Mouse (Mus musculus) hindbrain, embryonic 11.5 days (tissue): ENCODE measurements around the gene Pdcd11. TPM values are rescaled to one million over a fixed set of nuclear protein-coding genes. Genes with fewer than 3 reads are reported as not detected.

ENCODE experiments used
- ATAC-seq: fragments of 200-750 bp; cut with Nextera tagmentation; 2 replicates; pipeline ENCODE4 v1.8.0; 2017; ENCODE audit warnings: mild to moderate bottlenecking, moderate TSS enrichment, moderate library complexity; ENCODE audit not compliant: low FRiP score
- DNase-seq: peaks from one replicate; pipeline ENCODE4 v3.0.0-alpha.2; 2015; ENCODE audit warnings: low spot score
- H3K27ac ChIP-seq: fragments of 300-500 bp; sonication (generic); 2 replicates; pipeline ENCODE4 v1.5.1; 2014; ENCODE audit warnings: mild to moderate bottlenecking, low read depth, low read length
- H3K27me3 ChIP-seq: fragments of 300-500 bp; sonication (generic); 2 replicates; pipeline ENCODE4 v1.6.1; 2014; ENCODE audit warnings: mild to moderate bottlenecking, low read length, moderate library complexity, mixed read lengths; ENCODE audit not compliant: control insufficient read depth, insufficient read depth
- H3K36me3 ChIP-seq: fragments of 300-500 bp; sonication (generic); 2 replicates; pipeline ENCODE4 v1.6.1; 2014; ENCODE audit warnings: mild to moderate bottlenecking, low read length, moderate library complexity, mixed read lengths; ENCODE audit not compliant: control insufficient read depth, insufficient read depth
- H3K4me1 ChIP-seq: fragments of 300-500 bp; sonication (generic); replicated peaks from 2 replicates; pipeline ENCODE4 v1.6.1; 2014; ENCODE audit warnings: low read length, mixed read lengths; ENCODE audit not compliant: control insufficient read depth, insufficient read depth
- H3K4me2 ChIP-seq: fragments of 300-500 bp; sonication (generic); replicated peaks from 2 replicates; pipeline ENCODE4 v1.6.1; 2014; ENCODE audit warnings: mild to moderate bottlenecking, low read depth, low read length
- H3K4me3 ChIP-seq: fragments of 300-500 bp; sonication (generic); 2 replicates; pipeline ENCODE4 v1.5.1; 2014; ENCODE audit warnings: low read depth, low read length
- H3K9ac ChIP-seq: fragments of 300-500 bp; sonication (generic); 2 replicates; pipeline ENCODE4 v1.6.1; 2014; ENCODE audit warnings: low read depth, low read length
- H3K9me3 ChIP-seq: fragments of 300-500 bp; sonication (generic); 2 replicates; pipeline ENCODE4 v1.6.1; 2016; ENCODE audit warnings: low read length; ENCODE audit not compliant: control insufficient read depth
- WGBS: fragments of 180-500 bp; shearing (Covaris S2); extraction: QIAGEN DNeasy Blood & Tissue Kit; methylation state at CpG from one replicate; pipeline ENCODE4 v1.1.7; 2014; 5-methylcytosine and 5-hydroxymethylcytosine counted together
- polyA plus RNA-seq: library from polyadenylated mRNA; unstranded; fragments of >200 nt; fragmentation: Nextera tagmentation; extraction: Ambion mirVana; gene quantifications from 2 replicates; pipeline ENCODE4 v1.2.1, GENCODE M21; 2014

The Pdcd11 gene
- polyA plus RNA-seq = 8.1 and 9.4 TPM in 2 replicates

- peak; percentile 98 for DNase-seq
- H3K36me3 ChIP-seq = no peaks in the 10 kb centered on the region; the same call in 1 of the 2 replicates
- H3K4me3 ChIP-seq = peak within 1 kb of the TSS; percentile 94
- under 1% methylated on average over 56 of the region's 56 CpGs for WGBS
- no peaks in the 10 kb centered on the region for H3K9me3 ChIP-seq
- peak within 1 kb of the TSS; percentile 69 for H3K4me2 ChIP-seq
- ATAC-seq = peak; percentile 99
- H3K27me3 ChIP-seq = no peaks in the 10 kb centered on the region
- peak within 1 kb of the TSS; percentile 56 for H3K27ac ChIP-seq
- H3K4me1 ChIP-seq = peaks cover 5% of the 10 kb centered on the region; the same call in 1 of the 2 replicates
- peak within 1 kb of the TSS; percentile 95 for H3K9ac ChIP-seq
These were observed at the start of gene Pdcd11, which contains the start of gene Usmg5 for GRCm38 (mm10) chr19:47090550-47091156. Gene Pdcd11 (plus strand): TSS chr19:47090768. Gene Usmg5 (minus strand): TSS chr19:47090647.

- Histone ChIP-seq H3K9me3 (no peaks in the 10 kb centered on the region), H3K9ac (no peak overlapping the region), H3K27me3 (no peaks in the 10 kb centered on the region), H3K4me1 (no peaks in the 10 kb centered on the region), H3K4me2 (no peak overlapping the region), H3K36me3 (no peaks in the 10 kb centered on the region), H3K27ac (no peak overlapping the region), H3K4me3 (no peak overlapping the region)
- WGBS = 87% methylated on average over 3 of the region's 3 CpGs
- DNase-seq (no peak), ATAC-seq (no peak)
These were observed 47.0 kb upstream of the Pdcd11 start for GRCm38 (mm10) chr19:47043608-47044007.

- Histone ChIP-seq H3K9ac (no peak overlapping the region), H3K9me3 (no peaks in the 10 kb centered on the region), H3K36me3 (no peaks in the 10 kb centered on the region), H3K27me3 (no peaks in the 10 kb centered on the region), H3K4me2 (no peak overlapping the region), H3K27ac (no peak overlapping the region), H3K4me1 (no peaks in the 10 kb centered on the region), H3K4me3 (no peak overlapping the region)
- DNase-seq (no peak), ATAC-seq (no peak)
- 100% methylated on average over 1 of the region's 1 CpGs for WGBS
These were observed 44.2 kb upstream of the Pdcd11 start for GRCm38 (mm10) chr19:47046343-47046742.

GRCm38 (mm10) chr19:47047236-47047833 lies 43.2 kb upstream of the Pdcd11 start:
- no peaks in the 10 kb centered on the region for H3K4me1 ChIP-seq
- DNase-seq (no peak), ATAC-seq (no peak)
- no peak overlapping the region for H3K4me2 ChIP-seq
- no peak overlapping the region for H3K9ac ChIP-seq
- no peak overlapping the region for H3K4me3 ChIP-seq
- H3K36me3 ChIP-seq = no peaks in the 10 kb centered on the region
- H3K9me3 ChIP-seq = no peaks in the 10 kb centered on the region
- H3K27me3 ChIP-seq = no peaks in the 10 kb centered on the region
- H3K27ac ChIP-seq = no peak overlapping the region
- 88% methylated on average over 13 of the region's 13 CpGs for WGBS

GRCm38 (mm10) chr19:47049061-47049460 lies 41.5 kb upstream of the Pdcd11 start:
- Histone ChIP-seq H3K4me3 (no peak overlapping the region), H3K27ac (no peak overlapping the region), H3K27me3 (no peaks in the 10 kb centered on the region), H3K9ac (no peak overlapping the region), H3K36me3 (no peaks in the 10 kb centered on the region), H3K4me1 (no peaks in the 10 kb centered on the region), H3K4me2 (peak overlapping the region; percentile 14; the same call in 1 of the 2 replicates), H3K9me3 (no peaks in the 10 kb centered on the region)
- no peak for ATAC-seq
- no peak for DNase-seq
- 74% methylated on average over 4 of the region's 4 CpGs for WGBS

GRCm38 (mm10) chr19:47049840-47050239 lies 40.7 kb upstream of the Pdcd11 start:
- 7% methylated on average over 7 of the region's 7 CpGs for WGBS
- H3K27ac ChIP-seq = peak overlapping the region; percentile 88

GRCm38 (mm10) chr19:47050271-47051032 lies 40.1 kb upstream of the Pdcd11 start, which contains the start of gene Pcgf6:
Gene Pcgf6 (minus strand): TSS chr19:47050906.
- H3K9ac ChIP-seq = peak within 1 kb of the TSS; percentile 74
- peak within 1 kb of the TSS; percentile 75 for H3K4me3 ChIP-seq
- H3K4me2 ChIP-seq = peak within 1 kb of the TSS; percentile 71
- H3K27ac ChIP-seq = peak within 1 kb of the TSS; percentile 88
- ATAC-seq = peak; percentile 89
- under 1% methylated on average over 75 of the region's 75 CpGs for WGBS
- H3K27me3 ChIP-seq = no peaks in the 10 kb centered on the region
- no peaks in the 10 kb centered on the region for H3K4me1 ChIP-seq
- H3K36me3 ChIP-seq = no peaks in the 10 kb centered on the region
- no peaks in the 10 kb centered on the region for H3K9me3 ChIP-seq
- peak; percentile 89 for DNase-seq

More at GRCm38 (mm10) chr19:47049840-47050239, 40.7 kb upstream of the Pdcd11 start:
- ATAC-seq (no peak), DNase-seq (no peak)
- Histone ChIP-seq H3K4me3 (peak overlapping the region; percentile 75), H3K36me3 (no peaks in the 10 kb centered on the region), H3K4me1 (no peaks in the 10 kb centered on the region), H3K4me2 (peak overlapping the region; percentile 71), H3K9me3 (no peaks in the 10 kb centered on the region), H3K9ac (peak overlapping the region; percentile 74), H3K27me3 (no peaks in the 10 kb centered on the region)

GRCm38 (mm10) chr19:47052927-47053326 lies 37.6 kb upstream of the Pdcd11 start:
- Histone ChIP-seq H3K4me3 (no peak overlapping the region), H3K27me3 (no peaks in the 10 kb centered on the region), H3K4me1 (no peaks in the 10 kb centered on the region), H3K9me3 (no peaks in the 10 kb centered on the region), H3K27ac (no peak overlapping the region), H3K9ac (no peak overlapping the region), H3K4me2 (no peak overlapping the region), H3K36me3 (no peaks in the 10 kb centered on the region)
- ATAC-seq = no peak
- WGBS = 81% methylated on average over 4 of the region's 4 CpGs
- no peak for DNase-seq
